Mouse (Mus musculus): ENCODE measurements at regions not wholly inside any gene's neighbourhood (a gene's known extent, or its start where the extent isn't known, plus 50 kb on each side); places are given as distances from the start of the nearest gene placed in this dataset.

DNA sequence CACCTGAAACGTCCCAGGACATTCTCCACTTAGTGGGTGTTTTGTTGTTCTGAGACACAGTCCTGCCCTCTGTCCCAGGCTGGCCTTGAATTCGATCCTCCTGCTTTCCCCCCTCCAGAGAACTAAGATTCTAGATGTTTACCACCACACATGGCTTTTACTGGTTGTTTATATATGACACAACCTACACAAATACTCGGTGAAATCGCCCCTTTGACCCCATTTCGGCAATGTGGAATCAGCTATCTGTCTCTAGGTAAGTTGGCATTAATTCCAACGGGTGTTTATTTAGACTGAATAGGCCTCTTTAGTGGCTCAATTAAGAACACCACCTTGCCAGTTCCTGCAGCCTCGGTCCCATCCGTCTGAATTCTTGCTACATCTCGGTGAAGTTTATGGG is 56.8 kb upstream of the Exoc6 start:
- TF ChIP-seq CTCF (conservative IDR thresholded peaks at IDR 0.05; ENCODE audit: low read length), result no peak
- no peak for TF ChIP-seq NANOG (IDR thresholded peaks at IDR 0.05; ENCODE audit: borderline replicate concordance, low read length)
